Mouse (Mus musculus): ENCODE results near the gene Fryl.
"Not testable (repeated sequence)": the region's sequence is repeated elsewhere in the genome, so short reads cannot be mapped to it uniquely, and the experiment has no call there.

The Fryl gene

DNA sequence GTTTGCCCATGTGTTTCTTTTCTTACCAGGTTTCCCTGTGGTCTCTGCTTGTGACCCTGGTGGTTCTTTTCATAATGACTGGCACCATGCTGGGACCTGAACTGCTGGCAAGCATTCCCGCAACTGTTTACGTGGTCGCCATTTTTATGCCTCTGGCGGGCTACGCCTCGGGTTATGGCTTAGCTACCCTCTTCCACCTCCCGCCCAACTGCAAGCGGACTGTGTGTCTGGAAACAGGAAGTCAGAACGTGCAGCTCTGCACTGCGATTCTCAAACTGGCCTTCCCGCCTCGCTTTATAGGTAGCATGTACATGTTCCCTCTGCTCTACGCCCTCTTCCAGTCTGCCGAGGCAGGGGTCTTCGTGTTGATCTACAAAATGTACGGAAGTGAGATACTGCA is 244.6 kb downstream of the Fryl start:
- DNase-seq (ENCODE audit: low spot score), result not testable (repeated sequence)

DNA sequence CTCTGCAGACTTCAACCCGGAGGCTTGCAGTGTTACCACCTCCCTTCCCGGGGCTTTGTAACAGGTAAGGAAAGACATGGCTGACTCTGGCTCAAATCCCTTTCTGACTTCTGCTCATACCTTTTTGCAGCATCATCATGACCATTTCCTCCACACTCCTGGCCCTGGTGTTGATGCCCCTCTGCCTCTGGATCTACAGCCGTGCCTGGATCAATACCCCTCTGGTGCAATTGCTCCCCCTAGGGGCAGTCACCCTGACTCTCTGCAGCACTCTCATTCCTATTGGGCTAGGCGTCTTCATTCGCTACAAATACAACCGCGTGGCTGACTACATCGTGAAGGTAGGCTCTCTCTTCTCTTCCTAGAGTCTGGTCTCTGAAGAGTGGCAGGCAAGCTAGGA is 248.2 kb downstream of the Fryl start:
- DNase-seq (ENCODE audit: low spot score), result peak; percentile 13

DNA sequence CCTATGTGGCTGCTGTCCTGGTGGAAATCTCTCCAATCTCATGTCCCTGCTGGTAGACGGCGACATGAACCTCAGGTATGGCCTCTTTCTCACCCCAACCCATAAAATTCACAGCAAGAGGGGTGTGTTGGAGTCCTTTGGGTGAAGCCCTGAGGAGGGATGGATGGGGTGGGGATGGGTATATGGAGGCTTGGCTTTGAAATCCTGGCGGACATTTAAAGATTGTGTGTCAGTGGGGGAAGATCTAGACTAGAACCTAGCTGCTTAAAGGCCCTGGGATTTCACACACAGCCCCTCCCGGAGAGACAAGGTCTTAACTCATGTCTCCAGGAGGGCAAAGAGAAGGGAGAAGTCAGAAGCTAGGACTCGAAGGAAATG is 248.8 kb downstream of the Fryl start:
- no peak for DNase-seq (ENCODE audit: low spot score)

DNA sequence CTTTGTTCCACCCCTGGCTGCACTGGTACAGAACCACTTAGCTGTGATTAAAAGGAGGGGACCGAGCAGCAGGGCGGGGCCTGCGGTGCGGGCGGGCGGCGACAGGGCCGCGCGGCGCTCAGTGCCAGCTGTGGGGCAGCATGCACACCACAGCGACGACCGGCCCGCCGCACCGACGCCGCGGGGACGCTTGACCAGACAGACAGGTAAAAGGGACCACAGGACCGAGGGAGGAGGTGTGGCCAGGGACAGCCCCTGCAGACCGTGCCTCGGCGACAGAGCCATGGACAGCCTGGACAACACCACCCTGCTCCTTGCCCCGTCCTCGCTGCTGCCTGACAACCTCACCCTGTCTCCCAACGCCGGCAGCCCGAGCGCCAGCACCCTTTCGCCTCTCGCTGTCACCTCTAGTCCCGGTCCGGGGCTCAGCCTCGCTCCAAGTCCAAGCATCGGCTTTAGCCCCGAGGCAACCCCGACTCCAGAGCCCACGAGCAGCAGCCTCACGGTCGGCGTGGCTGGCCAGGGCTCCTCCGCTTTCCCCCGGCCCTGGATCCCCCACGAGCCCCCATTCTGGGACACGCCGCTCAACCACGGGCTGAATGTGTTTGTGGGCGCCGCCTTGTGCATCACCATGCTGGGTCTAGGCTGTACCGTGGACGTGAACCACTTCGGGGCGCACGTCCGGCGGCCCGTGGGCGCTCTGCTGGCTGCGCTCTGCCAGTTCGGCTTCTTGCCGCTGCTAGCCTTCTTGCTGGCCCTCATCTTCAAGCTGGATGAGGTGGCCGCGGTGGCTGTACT is 249.4 kb downstream of the Fryl start, which contains the start of gene Slc10a4:
Gene Slc10a4 (plus strand): TSS at position 100 of the 798 bp plus-strand sequence.
- no peak for DNase-seq (ENCODE audit: low spot score)

DNA sequence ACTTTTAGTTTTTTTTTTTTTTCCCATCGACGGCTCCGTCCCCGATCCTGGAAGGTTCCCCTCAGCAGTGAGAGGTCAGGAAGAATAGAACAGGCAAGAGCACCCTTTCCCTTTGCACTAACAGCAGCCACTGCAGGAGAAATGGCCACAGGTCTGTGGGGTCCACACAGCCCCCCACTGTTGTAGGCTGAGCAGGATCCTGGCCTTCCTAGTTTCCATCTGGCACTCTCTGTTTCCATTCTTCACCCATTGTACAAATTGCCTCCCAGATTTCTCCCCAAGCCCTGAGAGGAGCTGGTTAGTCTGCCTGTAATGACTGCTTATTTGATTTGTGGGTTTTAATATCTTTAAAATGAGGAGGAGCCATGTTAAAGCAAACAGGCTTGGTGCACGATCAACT is 252.4 kb downstream of the Fryl start:
- DNase-seq (ENCODE audit: low spot score), result no peak

DNA sequence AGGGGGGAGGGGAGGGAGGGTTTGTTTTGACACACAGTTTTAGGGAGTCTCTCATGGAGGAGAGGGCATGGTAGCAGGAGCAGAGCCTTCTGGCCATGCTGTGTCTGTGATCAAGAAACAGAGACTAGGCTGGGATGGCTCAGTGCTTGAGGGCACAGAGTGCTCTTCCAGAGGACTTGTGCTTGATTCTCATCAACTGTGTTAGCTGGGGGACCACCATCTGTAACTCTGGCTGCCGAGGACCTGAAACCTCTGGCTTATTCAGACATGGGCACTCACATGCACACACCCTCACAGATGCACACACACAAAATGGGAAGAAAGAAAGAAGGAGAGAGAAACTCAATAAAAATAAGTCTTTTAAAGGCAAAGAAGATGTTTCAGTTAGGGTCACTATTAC is 257.9 kb downstream of the Fryl start:
- not testable (repeated sequence) for DNase-seq (ENCODE audit: low spot score)

DNA sequence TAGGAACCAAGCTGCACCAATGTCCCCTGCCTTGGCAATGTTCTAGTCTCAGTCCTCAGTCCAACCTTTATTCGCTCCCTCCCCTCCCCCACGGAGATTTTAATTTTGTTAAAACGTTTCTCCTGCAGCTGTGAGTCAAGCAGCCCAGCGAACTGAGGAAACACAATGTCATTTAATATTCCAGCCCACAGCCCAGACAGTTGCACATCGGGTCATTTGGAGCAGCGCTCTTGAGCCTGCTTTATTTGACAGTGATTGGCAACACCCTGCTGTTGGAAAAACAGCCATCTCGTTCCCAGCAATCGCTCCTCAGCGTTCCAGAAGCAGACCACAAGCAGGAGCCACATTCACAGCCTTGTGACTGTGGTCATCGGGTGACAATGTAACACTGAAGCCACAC is 261.0 kb downstream of the Fryl start:
- DNase-seq (ENCODE audit: low spot score), result no peak

DNA sequence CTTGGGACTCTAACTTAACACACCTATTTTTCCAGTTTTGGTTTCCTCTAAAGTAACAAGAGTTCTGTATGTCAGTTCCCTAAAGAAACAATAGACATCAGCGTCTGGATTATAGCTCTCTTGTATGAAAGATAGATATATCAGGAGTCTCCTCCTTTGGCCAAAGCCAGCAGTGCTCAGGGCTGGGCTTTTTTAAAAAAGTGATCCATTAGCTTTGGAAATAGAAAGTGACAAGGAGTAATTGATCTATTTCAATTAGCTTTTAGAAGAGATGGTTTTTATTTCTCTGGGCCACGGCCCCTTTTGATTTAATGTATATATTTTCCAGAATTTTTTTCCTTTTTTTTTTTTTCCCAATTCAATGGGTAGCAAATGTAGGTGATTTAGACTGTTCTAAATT is 261.5 kb downstream of the Fryl start:
- DNase-seq (ENCODE audit: low spot score), result no peak

DNA sequence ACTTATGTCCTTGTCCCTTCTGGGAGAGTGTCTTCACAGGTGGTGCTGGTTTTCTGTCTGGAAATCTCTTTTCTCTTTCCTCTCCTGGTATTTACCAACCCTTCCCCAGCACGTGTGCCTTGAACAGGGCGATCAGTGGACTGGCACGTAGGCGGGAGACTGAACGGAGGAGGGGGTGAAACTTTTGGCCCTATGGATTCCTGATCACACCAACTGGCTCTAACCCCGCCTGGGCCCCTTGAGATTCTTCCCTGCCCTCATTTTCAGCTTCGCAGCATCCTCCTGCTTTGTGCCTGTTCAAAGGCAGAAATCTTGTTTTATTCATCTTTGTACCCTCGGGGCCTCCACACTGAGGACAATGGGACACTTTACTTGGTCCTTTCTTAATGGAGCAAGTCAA is 262.0 kb downstream of the Fryl start:
- DNase-seq (ENCODE audit: low spot score), result no peak

DNA sequence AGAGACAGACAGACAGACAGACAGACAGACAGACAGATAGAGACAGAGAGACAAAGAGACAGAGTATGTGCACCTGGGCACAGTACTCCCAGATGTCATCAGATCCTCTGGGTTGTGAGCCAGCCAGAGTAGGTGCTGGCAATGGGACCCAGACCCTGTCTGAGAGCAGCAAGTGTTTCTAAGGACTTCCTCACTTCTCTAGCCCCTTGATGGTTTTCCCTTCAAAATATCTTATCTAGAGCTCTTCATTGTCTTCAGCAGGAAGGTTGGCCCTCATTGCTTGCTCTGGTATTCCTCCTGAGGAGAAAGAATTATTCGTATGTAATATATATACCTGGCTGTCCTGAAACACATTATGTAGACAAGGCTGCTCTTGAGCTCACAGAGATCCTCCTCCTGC is 263.9 kb downstream of the Fryl start:
- DNase-seq (ENCODE audit: low spot score), result no peak

DNA sequence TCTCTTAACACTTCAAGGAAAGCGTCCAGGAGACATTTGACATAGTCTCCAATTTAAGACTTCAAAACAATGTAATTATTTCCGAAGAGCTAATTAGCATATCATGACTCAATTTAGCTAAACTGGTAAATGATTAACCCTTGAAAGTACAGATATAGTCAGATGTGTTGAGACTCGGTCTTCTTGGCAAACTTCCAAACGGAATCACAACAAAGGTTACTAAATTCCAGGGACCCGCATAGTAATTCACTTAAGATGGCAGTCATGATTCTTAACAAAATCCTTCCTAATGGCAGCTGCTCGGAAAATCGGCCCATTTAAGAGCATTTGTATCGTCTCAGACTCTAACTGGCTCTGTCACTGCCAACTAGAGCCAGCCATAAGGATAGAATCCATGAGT is 266.7 kb downstream of the Fryl start:
- DNase-seq (ENCODE audit: low spot score), result no peak

DNA sequence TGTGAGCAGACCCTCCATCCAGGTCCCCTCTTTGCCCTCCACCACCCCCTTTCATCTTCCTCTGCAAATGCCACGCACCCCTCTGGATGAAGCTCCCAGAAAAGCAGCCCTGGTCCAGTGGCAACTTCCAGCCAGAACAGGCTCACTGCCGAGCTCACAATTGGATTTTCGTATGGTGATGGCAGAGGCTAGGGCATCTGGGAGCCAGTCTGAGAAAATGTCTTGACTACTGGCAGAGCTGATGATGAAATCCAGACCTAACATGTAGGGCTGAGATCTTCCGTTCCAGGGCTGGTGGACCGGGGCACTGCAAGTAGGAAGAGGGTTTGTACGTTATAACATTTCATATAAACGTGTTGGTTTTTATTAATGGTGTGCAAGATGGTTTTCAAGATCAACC is 268.6 kb downstream of the Fryl start:
- no peak for DNase-seq (ENCODE audit: low spot score)

DNA sequence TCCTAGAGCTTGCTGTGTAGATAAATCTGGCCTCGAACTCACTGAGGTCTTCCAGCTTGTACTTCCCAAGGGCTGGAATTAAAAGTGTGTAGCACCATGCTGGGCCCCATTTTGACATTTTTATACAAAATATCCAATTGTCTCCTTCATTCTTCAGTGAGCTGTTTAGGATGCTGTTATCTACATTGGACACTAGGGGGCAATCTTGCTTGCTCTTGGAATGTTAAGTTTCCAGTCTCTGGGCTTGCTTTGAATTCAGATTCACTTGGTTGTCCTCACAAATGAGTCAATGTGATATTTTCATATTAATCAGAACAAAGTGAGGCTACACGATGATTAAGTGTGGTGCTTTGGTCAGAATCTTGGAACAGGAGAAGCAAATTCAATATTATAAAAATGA is 272.3 kb downstream of the Fryl start:
- peak; percentile 44 for DNase-seq (ENCODE audit: low spot score)

DNA sequence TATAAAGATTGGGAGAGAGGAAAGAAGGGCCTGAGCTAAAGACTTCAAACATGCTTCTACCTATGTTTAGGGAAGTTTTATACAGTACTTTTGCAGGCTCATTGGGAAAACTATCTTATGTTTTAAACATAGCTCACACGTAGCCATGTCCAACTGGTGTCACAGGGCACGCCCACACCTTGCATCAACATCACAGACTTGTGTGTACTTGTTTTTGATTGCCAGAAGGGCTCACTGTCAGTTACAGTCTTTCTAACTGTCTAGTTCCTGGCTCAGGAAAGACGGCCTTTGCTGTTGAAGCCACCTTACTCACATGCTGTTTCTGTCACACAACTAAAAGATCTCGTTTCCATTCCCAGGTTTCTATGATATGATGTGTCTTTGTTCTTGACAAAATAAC is 279.9 kb downstream of the Fryl start:
- DNase-seq (ENCODE audit: low spot score), result no peak

DNA sequence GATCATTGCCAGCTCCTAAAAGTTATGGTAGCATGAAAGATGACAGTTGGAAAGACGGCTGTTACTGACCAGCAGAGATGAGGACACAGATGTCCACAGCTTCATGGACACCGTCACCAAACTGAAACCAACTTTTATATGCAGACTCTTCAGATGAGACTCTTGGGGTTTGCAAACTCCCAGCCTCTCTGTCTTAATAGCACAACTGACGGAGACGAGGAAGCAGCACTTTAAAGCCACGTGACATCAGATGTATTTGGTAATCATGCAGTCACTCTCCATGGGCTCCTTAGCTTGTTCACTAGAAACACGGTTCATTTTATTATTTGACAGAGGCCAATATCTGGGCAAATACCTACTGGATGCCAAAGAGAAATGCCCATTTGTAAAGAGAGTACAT is 280.4 kb downstream of the Fryl start:
- DNase-seq (ENCODE audit: low spot score), result no peak

DNA sequence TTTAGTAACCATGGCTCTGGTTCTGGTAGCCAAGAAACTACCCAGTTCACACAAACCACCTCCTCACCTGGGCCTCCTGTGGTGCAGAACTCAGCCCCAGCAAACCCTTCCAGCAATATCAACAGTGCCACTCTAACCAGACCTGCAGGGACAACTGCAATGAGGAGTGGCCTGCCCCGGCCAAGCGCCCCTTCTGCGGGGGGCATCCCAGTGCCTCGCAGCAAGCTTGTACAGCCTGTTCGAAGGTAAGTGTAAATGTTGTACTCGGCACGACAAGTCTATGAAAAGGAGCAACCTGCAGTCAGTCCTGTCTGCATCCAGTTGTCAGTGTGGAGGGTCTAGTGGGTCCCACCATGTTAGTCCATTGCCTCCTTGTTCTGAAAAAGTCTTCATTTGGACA is 281.8 kb downstream of the Fryl start, which contains the start of gene Gm10135:
Gene Gm10135 (minus strand): TSS at position 101 of the 400 bp plus-strand sequence.
- DNase-seq (ENCODE audit: low spot score), result no peak

DNA sequence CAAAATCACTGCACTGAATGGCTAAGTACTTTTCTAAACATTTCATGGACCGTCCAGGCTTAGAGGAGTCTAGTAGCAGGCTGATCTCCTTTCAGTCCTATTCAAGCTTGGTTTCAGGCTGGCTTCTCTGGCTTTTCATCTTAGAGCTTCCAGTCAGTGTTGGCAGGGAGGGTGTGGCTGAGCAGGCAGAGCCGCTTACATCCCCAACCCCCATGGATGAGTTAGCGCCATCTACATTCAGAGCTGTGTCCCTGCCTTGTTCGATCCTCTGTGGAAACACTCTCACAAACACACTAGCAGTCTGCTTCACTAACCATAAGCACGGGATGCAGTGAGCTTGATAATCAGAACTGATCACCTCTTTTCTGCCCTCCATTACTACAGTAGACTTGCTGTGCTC is 283.5 kb downstream of the Fryl start:
- DNase-seq (ENCODE audit: low spot score), result no peak

DNA sequence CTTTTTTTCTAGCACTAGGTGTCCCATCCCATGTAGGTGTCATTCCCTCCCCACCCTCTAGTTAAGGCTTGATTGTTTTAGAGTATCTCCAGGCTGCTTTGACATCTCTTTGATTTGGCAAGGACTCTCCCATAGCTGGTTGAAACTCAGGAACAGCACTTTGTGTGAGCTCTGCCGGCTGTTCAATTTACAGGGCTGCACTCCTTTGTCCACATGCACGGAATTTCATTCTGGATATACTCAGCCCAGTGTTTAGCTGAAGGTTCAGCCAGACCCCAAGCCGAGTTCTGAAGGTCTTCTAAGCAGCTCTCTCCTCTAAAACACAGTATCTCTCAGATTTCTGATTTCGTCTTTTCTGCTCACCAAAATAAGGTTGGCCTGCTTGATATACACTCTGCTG is 284.0 kb downstream of the Fryl start:
- DNase-seq (ENCODE audit: low spot score), result no peak

Data from lung, postnatal 25 days (tissue).